Comparison of ENCODE assay signal across 7 mouse cellular contexts in the genomic region with DNA sequence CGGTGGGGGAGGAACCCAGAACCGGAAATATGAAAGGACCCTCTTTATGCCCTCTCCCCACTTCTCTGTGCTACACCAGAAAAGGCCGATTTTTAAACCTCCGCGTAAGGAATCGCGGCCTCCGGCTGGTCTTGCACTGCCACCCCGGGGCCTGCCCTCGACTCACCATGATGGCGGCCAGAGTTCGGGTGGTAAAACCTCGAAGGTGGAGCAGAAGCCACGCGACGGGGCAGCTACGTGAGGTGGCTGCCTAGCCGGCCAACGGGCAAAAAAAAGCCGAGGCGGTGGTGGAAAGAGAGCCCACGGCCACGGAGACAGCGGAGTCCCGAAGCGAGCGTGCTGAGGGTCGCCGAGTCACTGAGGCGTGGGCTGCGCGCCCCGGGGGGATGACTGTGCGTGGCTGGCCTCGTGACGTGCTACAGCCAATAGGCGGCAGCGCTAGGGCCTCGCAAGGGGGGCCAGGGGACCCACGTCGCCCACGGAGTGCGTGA. TPM values are rescaled to one million over a fixed set of nuclear protein-coding genes. Genes with fewer than 3 reads are reported as not detected.
DNase-seq lines count a peak whose midpoint lies in the region; ATAC-seq lines count a peak whose summit lies in the region.

Gene Dazl (minus strand): TSS at position 396 of the 491 bp plus-strand sequence.

- no peaks in the 10 kb centered on the region for H3K4me1 ChIP-seq in embryonic facial prominence, embryonic 12.5 days
- no peaks in the 10 kb centered on the region for H3K4me1 ChIP-seq in heart, embryonic 16.5 days (ENCODE audit: control insufficient read depth, insufficient read depth, low read length)

- intact Hi-C loops in left cerebral cortex, postnatal 4 days (cut with DNase I): loop anchor here (5.0 kb wide), 2 partner anchors 214 to 504 kb away; partner anchors contain the start of gene Plcl2
- intact Hi-C loops in left cerebral cortex, postnatal 14 days (cut with DNase I): loop anchor here (5.0 kb wide), 1 partner anchor 334 kb away; no protein-coding TSS in a partner anchor

- peak within 1 kb of the TSS; percentile 65; the same call in 1 of the 2 replicates for H3K27ac ChIP-seq in embryonic facial prominence, embryonic 12.5 days
- H3K27ac ChIP-seq in heart, embryonic 16.5 days (ENCODE audit: low read length): peak within 1 kb of the TSS; percentile 48
- H3K27ac ChIP-seq in macrophage: no peak within 1 kb of the TSS

- ATAC-seq in embryonic facial prominence, embryonic 12.5 days (ENCODE audit: insufficient number of reproducible peaks, insufficient read depth, low FRiP score, low TSS enrichment): 0 out of 2 replicates have a peak, but pooled peaks have one; percentile 1
- ATAC-seq in heart, embryonic 16.5 days (replicated peaks; ENCODE audit: extremely low read depth, insufficient read depth, low FRiP score): no peak
- no peak for ATAC-seq in inflammation-experienced regulatory T-cells, adult 6 months

- H3K4me3 ChIP-seq in embryonic facial prominence, embryonic 12.5 days: peak within 1 kb of the TSS; percentile 36
- H3K4me3 ChIP-seq in heart, embryonic 16.5 days (ENCODE audit: low read length): peak within 1 kb of the TSS; percentile 57
- peak within 1 kb of the TSS; percentile 38 for H3K4me3 ChIP-seq in macrophage (ENCODE audit: inconsistent target)

- peak within 1 kb of the TSS; percentile 52 for H3K9ac ChIP-seq in embryonic facial prominence, embryonic 12.5 days
- H3K9ac ChIP-seq in heart, embryonic 16.5 days (ENCODE audit: low read length): peak within 1 kb of the TSS; percentile 81

- H3K9me3 ChIP-seq in embryonic facial prominence, embryonic 12.5 days: peaks cover 18% of the 10 kb centered on the region
- peaks cover 13% of the 10 kb centered on the region for H3K9me3 ChIP-seq in heart, embryonic 16.5 days (replicated peaks; ENCODE audit: control insufficient read depth, low read length)

- peak within 1 kb of the TSS; percentile 53 for H3K4me2 ChIP-seq in embryonic facial prominence, embryonic 12.5 days (replicated peaks)
- H3K4me2 ChIP-seq in heart, embryonic 16.5 days (ENCODE audit: low read depth, low read length): peak within 1 kb of the TSS; percentile 67

- H3K27me3 ChIP-seq in embryonic facial prominence, embryonic 12.5 days: no peaks in the 10 kb centered on the region
- no peaks in the 10 kb centered on the region for H3K27me3 ChIP-seq in heart, embryonic 16.5 days (ENCODE audit: control insufficient read depth, insufficient read depth, low read length)

- 92% methylated on average over 43 of the region's 43 CpGs for WGBS in embryonic facial prominence, embryonic 12.5 days
- WGBS in heart, embryonic 16.5 days: 93% methylated on average over 43 of the region's 43 CpGs
- 94% methylated on average over 22 of the region's 43 CpGs for WGBS in macrophage (ENCODE audit: missing documents)

- no peaks in the 10 kb centered on the region for H3K79me2 ChIP-seq in macrophage (ENCODE audit: inconsistent target)

- H3K36me3 ChIP-seq in embryonic facial prominence, embryonic 12.5 days: no peaks in the 10 kb centered on the region
- peaks cover 8% of the 10 kb centered on the region; the same call in 1 of the 2 replicates for H3K36me3 ChIP-seq in heart, embryonic 16.5 days (ENCODE audit: control insufficient read depth, insufficient read depth)
- no peaks in the 10 kb centered on the region for H3K36me3 ChIP-seq in macrophage (ENCODE audit: inconsistent target)

- peak; percentile 21 for DNase-seq in left cerebral cortex, postnatal 4 days
- no peak for DNase-seq in left cerebral cortex, postnatal 14 days (ENCODE audit: low spot score in 2 of 2)
- no peak for DNase-seq in gastrocnemius, adult 18-20 months (ENCODE audit: low spot score)

RNA-seq across cellular contexts. Expression of gene Dazl, which starts in this region (rescaled TPM):
- total RNA-seq in left cerebral cortex, postnatal 4 days (2021): 1 to 10 TPM; 1.2 TPM
- total RNA-seq in left cerebral cortex, postnatal 14 days (2021): 1 to 10 TPM; 2.9 to 3.6 TPM
- polyA plus RNA-seq in embryonic facial prominence, embryonic 12.5 days (2016; fragmentation: Nextera tagmentation; extraction: Ambion mirVana): 0.11 and 0.55 TPM in 2 replicates
- polyA plus RNA-seq in heart, embryonic 16.5 days (2015; fragmentation: Nextera tagmentation; extraction: Ambion mirVana): 0.21 and 0.26 TPM in 2 replicates
- total RNA-seq in macrophage (2018; cell fraction: chromatin; rRNA removed): under 1 TPM in 2 of 26 experiments, not detected in 24; 0.22 to 0.27 TPM
- under 1 TPM in 21 of 26 experiments, not detected in 5; 0.03 to 0.40 (median 0.09) TPM for total RNA-seq in macrophage (2018; cell fraction: cytosol; rRNA removed)
- 1 to 10 TPM in 1 of 26 experiments, under 1 TPM in 2, not detected in 23; 0.68 to 1.3 (median 0.76) TPM for total RNA-seq in macrophage (2018; cell fraction: nucleus; rRNA removed)
- 0.21 TPM in 1 of 3 replicates, not detected in the others for polyA plus RNA-seq in macrophage (2018)
- polyA plus RNA-seq in inflammation-experienced regulatory T-cells, adult 6 months (2017; shearing (Covaris generic)): under 1 TPM in 1 of 3 experiments, not detected in 2; 0.39 TPM
- total RNA-seq in gastrocnemius, adult 18-20 months (2021): under 1 TPM; 0.16 to 0.21 TPM

Comparison
In these comparisons a context has a peak if more than half of its experiments do, and no peak if none do; other contexts are left out.
1. Peak in ATAC-seq, H3K4me3 ChIP-seq, H3K27ac ChIP-seq, H3K9ac ChIP-seq and H3K4me2 ChIP-seq in embryonic facial prominence, embryonic 12.5 days; RNA of the gene not detected or under 1 TPM.